Mouse (Mus musculus) embryonic stem cell, embryonic (primary cell): ENCODE data around the gene Syce1.

Source experiments
- CTCF ChIA-PET, 4 experiments: fragments of 300-600 bp in 2 of 4; fragments of 350-600 bp in 2 of 4; sonication (Branson Sonifier 250); formaldehyde crosslinking; loops; one replicate each; lab custom pipeline; 2022; ENCODE audit warnings: inconsistent platforms in 2 of 4; lab: Charles Lee
- POLR2A ChIA-PET, 4 experiments: fragments of 300-600 bp in 2 of 4; fragments of 350-600 bp in 2 of 4; sonication (Branson Sonifier 250); formaldehyde crosslinking; loops; one replicate each; lab custom pipeline; 2022; ENCODE audit warnings: antibody characterized with exemption in 4 of 4, inconsistent platforms in 1 of 4; lab: Charles Lee

Gene Syce1

DNA sequence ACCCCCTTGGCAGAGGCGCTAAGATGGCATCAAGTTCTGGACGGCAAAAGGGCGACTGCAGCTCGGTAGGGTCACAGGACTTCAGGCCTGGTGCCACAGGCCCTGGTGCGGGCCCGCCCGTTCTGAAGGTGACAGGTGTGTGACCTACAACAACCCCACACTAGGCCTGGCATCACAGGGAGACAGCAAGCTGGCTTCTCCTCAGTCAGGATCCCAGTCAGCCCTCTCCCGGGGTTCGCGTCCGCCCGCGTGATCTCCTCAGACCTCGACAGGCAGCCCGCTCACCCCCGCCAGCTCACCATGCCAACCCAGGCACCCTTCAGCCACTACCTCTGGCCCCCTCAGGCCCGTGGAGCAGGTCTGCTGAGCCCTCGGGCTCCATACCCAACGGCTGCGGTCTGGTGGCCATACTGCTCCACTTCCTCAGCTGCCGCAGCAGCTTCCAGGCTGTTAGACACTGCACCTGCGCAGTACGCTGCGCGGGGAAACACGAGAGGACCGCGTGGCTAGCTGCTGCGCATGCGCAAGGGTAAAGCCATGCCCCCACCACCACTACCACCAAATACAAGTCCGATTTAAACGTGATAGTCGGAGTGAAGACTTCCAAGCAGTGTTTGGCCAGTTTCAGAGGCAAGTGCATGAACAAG lies at the start of gene Syce1:
Gene Syce1, minus strand, starts transcription at position 447 of the 647 bp plus-strand sequence.
- ChIA-PET POLR2A (interaction anchor here in 1 of 4 experiments (0.6 to 1.6 kb wide), 3 partner anchors 18 to 1391 kb away, joined by 3 to 4 read pairs (median 3); no protein-coding TSS in a partner anchor), CTCF (interaction anchor here in 3 of 4 experiments (1.1 to 1.7 kb wide), 3 partner anchors 18 kb away, joined by 3 to 6 read pairs (median 4); no protein-coding TSS in a partner anchor)

DNA sequence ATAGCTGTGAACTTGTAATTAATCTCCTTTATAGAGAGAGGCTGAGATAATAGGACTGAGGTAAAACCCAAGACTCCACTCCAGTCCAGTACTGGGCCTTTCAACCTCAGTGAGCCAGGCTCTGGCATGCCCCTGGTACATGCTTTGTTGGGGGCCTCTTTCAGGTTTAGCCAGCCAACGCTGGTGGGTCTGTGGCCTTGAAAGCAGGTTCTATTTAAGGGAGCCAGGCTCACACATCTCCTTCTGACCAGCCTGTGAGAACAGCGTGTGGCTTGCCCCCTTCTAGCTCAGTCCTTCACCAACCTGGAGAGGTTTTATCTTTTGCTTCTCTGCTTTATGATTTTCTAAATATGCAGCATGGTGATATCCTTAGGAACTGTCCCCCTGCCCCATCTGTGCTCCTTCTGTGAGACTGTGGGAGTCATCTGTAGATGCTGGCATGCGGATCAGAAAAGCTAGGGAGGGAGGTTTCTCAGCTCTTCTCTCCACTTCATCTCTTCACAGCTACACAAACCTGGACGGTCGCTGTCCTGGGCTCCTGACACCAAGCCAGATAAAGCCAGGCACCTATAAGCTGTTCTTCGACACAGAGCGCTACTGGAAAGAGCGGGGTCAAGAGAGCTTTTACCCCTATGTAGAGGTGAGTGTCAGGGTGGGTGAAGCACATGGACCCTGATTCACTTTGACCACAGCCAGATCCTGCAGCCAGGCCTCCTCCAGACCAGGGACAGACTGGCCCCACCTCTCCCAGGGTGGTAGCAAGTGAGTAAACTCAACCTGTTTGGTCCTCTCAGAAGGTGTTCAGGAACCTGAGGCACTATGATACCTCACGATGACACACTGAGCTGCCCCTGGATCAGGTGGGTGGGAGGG lies 48.8 kb upstream of the Syce1 start:
- ChIA-PET POLR2A (interaction anchor here in 3 of 4 experiments (0.5 to 2.7 kb wide), 8 partner anchors 9 to 120 kb away, joined by 3 to 16 read pairs (median 4); partner anchors contain the start of genes Gm45785 (in 1 of the 3), Psmd13 (in 1 of the 3), Ric8a (in 1 of the 3) and Sirt3 (in 1 of the 3)), CTCF (interaction anchor here in 3 of 4 experiments (0.7 to 2.1 kb wide), 5 partner anchors 8 to 67 kb away, joined by 3 to 13 read pairs (median 9); partner anchors contain the start of genes Scgb1c1 (in 2 of the 3) and Zfp941 (in 1 of the 3))

DNA sequence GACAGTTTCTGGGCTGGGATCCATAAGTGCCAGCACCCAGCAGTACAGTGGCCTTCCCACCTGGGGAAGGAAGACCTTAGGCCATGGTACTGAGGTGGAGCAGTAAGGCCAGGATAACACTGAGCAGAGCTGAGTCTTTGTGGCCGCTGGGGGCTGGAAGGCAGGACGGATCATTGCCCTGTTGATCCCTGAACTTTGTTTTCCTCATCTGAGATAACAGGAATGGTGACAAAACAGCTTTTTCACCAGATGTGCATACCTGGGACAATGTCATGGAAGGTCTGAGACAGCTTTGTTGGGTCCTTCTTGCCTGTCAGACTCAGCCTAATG lies 48.1 kb upstream of the Syce1 start:
- CTCF ChIA-PET: interaction anchor here (0.6 to 2.1 kb wide), 9 partner anchors 9 to 691 kb away, joined by 3 to 13 read pairs (median 5); partner anchors contain the start of gene Scgb1c1 (in 2 of the 4)
- POLR2A ChIA-PET: interaction anchor here in 3 of 4 experiments (0.5 to 2.7 kb wide), 18 partner anchors 9 to 735 kb away, joined by 3 to 16 read pairs (median 3); partner anchors contain the start of genes Zfp941 (in 3 of the 3), Echs1 (in 1 of the 3), Gm45785 (in 1 of the 3) and Psmd13 (in 1 of the 3)

DNA sequence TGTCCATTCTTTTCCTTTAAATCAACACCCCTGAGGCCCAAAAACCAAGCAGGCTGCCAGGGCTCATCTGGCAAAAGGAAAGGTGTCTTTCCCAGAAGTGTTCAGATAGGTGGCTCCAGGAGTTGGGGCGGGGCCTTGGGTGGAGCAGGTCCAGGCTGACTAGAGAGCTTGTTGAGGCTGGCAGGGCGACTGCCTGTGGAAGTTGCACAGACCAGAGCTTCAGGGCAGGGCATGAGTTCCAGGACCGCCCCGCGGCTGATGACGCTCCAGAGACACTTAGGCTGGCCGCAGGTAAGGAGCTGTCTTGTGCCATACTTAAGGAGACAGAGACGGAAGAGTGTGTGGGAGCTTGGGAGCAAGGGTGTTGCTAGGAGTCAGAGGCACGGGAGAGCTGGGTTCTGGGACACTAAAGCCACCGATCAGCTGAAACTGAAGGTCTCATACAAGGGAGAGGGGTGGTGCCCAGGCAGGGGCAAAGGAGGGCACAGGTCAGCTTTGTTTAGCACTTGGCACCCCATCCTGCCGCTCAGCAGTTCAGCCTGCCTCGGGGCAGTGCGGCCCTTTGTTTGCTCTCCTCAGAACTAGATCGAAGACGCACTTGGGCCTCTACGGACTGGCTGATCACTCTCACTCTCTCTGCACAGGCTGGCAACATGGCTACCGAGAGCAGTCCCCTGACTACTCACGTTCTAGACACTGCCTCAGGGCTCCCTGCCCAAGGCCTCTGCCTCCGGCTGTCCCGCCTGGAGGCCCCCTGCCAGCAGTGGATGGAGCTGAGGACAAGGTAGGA lies 47.5 kb upstream of the Syce1 start, which contains the start of gene Urah:
Gene Urah, plus strand, starts transcription at position 51 of the 790 bp plus-strand sequence.
- ChIA-PET CTCF (interaction anchor here (0.6 to 2.1 kb wide), 12 partner anchors 10 to 690 kb away, joined by 3 to 13 read pairs (median 4); partner anchors contain the start of genes Scgb1c1 (in 3 of the 4) and Zfp941 (in 1 of the 4)), POLR2A (interaction anchor here (0.5 to 2.7 kb wide), 19 partner anchors 8 to 748 kb away, joined by 3 to 16 read pairs (median 3); partner anchors contain the start of genes Zfp941 (in 3 of the 4), Echs1 (in 1 of the 4), Gm45785 (in 1 of the 4) and Rassf7 (in 1 of the 4))

DNA sequence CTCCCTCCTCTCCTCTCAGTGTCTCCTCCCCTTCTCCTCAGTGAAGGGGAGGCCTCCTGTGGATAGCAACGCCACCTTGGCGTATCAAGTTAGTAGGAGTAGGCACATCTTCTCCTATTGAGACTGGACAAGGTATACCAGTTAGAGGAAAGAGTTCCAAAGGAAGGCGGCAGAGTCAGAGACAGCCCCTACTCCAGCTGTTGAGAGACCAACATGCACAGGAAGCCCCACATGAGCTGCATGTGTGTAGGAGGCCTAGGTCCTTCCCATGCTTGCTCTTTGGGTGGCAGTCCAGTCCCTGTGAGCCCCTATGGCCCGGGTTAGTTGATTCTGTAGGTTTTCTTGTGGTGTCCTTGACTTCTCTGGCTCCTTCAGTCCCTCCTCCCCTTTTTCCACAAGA lies 45.7 kb upstream of the Syce1 start:
- ChIA-PET CTCF (interaction anchor here in 1 of 4 experiments (0.6 to 0.7 kb wide), 2 partner anchors 770 to 1826 kb away, joined by 3 to 5 read pairs; no protein-coding TSS in a partner anchor), POLR2A (interaction anchor here in 1 of 4 experiments (0.8 kb wide), 1 partner anchor 12 kb away, joined by 3 read pairs; no protein-coding TSS in a partner anchor)

DNA sequence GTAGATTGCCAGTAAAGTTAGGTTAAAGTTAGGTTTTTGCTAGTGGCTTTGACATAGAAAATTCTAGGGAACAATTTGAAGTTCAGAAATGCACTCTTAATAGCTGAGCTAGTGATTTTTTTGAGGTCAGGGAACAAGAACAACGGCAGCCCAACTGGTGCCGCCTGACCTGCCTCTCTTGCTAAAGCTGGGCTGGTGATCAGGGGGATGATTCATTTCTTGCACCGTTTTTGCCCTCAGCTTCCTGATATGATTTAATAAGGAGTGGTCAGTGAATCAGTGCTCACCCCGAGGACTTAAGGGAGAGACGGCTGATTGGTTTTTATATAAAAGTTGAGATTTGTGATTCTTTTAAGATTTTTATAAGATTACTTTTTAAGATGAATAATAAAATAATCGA lies 43.8 kb upstream of the Syce1 start:
- CTCF ChIA-PET: interaction anchor here in 2 of 4 experiments (0.6 to 1.0 kb wide), 2 partner anchors 9 to 643 kb away, joined by 3 read pairs; no protein-coding TSS in a partner anchor

DNA sequence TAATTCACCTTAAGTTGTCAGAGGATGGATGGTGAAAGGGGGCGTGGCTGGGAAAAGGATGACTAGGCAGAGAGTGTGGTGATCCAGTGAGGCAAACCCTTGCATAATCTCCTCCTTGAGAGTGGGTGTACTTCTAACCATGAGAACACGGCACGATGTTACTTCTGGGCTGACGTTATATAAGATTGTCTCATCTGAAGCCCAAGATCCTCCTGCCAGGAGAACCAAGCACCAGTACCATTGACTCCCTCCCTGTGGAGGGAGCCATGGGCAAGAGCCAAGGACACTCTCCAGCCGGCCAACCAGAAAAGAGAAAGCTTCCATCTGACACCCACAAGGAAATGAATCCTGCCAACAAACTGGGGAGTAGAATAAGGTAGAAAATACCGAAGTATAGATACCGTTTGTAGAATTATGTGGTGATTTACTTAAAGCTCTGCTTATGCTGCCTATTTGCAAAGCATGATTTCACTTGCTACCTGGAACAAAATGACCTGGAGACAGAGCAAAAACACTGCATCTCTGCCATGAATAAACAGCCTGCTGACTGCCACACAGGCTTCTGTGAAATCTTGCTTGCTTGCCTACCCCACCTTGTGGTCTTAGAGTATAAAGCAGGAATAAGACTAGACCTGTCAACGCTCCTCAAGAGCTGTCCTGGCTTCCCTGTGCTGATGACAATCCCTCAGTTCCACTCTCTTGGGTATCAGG lies 40.7 kb upstream of the Syce1 start:
- POLR2A ChIA-PET: interaction anchor here in 2 of 4 experiments (0.8 to 1.2 kb wide), 3 partner anchors 8 to 28 kb away, joined by 3 to 5 read pairs (median 4); partner anchors contain the start of gene Gm45785 (in 1 of the 2)

More for the DNA sequence above, 43.8 kb upstream of the Syce1 start:
- POLR2A ChIA-PET: interaction anchor here in 2 of 4 experiments (0.6 to 2.4 kb wide), 5 partner anchors 9 to 142 kb away, joined by 3 to 9 read pairs (median 3); partner anchors contain the start of gene Zfp941 (in 2 of the 2)

DNA sequence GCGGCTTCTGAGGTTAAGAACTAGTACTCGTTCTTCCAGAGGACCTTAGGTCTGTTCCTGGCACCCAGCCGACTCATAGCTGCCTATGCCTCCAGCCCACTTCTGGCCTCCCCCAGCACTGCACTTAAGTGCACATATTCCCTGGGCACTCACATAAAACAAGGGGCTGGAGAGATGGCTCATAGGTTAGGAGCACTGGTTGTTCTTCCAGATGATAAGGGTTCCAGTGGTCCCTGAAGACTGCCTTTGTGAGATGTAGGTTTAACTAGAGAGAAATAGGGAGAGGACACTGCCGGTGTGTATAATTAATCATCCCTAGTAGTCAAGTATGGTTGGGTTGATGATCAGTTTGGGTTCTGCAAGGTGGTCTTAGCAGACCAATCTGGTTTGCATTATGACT lies 35.1 kb upstream of the Syce1 start:
- ChIA-PET POLR2A (interaction anchor here in 2 of 4 experiments (0.8 to 2.7 kb wide), 6 partner anchors 10 to 226 kb away, joined by 3 to 16 read pairs (median 8); partner anchors contain the start of genes Gm45785 (in 1 of the 2), Ric8a (in 1 of the 2) and Urah (in 1 of the 2)), CTCF (interaction anchor here in 1 of 4 experiments (0.7 kb wide), 1 partner anchor 14 kb away, joined by 3 read pairs; no protein-coding TSS in a partner anchor)

More for the DNA sequence above, 40.7 kb upstream of the Syce1 start:
- CTCF ChIA-PET: interaction anchor here (0.5 to 1.9 kb wide), 16 partner anchors 11 to 745 kb away, joined by 3 to 9 read pairs (median 3); partner anchors contain the start of genes Mtg1 (in 1 of the 4) and Odf3 (in 1 of the 4)

DNA sequence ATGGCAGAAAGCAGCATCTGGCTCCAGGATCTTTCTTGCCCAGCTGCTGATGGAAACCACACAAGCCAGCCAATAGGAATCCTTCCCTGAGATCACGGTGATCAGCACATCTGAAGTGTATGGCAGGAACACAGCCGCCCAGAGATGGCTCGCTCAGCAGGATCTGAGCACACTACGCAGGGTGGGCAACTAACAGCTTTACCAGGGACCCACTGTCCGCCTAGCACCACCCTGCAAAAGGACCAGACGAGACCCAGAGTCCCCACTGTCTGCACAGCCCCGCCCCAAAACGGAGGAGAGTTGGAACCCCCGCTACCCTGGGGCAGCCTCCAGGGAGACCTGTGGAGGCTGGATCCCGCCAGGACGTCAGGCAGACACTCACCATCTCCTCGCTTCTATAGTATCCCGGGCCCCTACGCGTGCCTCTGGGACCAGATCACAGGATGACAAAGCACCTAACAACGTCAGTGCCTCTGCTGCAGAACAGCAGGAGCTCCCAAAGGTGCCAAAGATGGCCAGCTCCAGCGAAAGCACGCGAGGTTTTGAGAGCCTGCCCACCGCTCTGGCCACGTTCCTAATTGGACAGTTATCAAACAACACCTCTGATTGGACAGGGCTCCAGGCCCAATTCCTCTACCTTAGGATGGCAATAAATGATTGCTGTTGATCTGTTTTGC lies 34.1 kb upstream of the Syce1 start, which contains the start of gene Zfp941:
Gene Zfp941, minus strand, starts transcription at position 526 of the 677 bp plus-strand sequence.
- POLR2A ChIA-PET: interaction anchor here in 3 of 4 experiments (0.5 to 2.7 kb wide), 63 partner anchors 9 to 1080 kb away, joined by 3 to 16 read pairs (median 3); partner anchors contain the start of genes Gm45785 (in 3 of the 3), Urah (in 3 of the 3), Echs1 (in 2 of the 3) and Paox (in 2 of the 3)

DNA sequence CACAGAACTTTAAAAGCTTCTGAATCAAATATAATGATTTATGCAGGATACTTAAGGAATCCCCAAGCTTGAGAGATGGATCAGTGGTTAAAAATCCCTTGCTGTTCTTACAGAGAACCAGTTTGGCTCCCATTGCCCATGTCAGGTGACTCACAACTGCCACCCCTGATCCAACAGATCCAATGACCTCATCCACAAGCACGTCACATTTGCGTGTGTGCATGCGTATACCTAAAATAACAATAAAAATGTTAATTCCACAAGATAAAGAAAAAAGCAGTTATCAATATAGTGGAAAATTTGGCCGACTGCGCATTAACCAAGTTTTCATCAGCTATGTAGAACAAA lies 33.6 kb upstream of the Syce1 start:
- ChIA-PET POLR2A (interaction anchor here in 3 of 4 experiments (0.5 to 2.7 kb wide), 55 partner anchors 9 to 1081 kb away, joined by 3 to 16 read pairs (median 4); partner anchors contain the start of genes Gm45785 (in 3 of the 3), Echs1 (in 2 of the 3), Paox (in 2 of the 3) and Ric8a (in 2 of the 3)), CTCF (interaction anchor here (0.6 to 2.1 kb wide), 9 partner anchors 15 to 1280 kb away, joined by 3 to 12 read pairs (median 6); partner anchors contain the start of gene Ptdss2 (in 1 of the 4))

More for the DNA sequence above, 34.1 kb upstream of the Syce1 start, which contains the start of gene Zfp941:
- CTCF ChIA-PET: interaction anchor here (0.6 to 2.1 kb wide), 11 partner anchors 13 to 1281 kb away, joined by 3 to 12 read pairs (median 6); partner anchors contain the start of genes Ptdss2 (in 1 of the 4) and Urah (in 1 of the 4)

DNA sequence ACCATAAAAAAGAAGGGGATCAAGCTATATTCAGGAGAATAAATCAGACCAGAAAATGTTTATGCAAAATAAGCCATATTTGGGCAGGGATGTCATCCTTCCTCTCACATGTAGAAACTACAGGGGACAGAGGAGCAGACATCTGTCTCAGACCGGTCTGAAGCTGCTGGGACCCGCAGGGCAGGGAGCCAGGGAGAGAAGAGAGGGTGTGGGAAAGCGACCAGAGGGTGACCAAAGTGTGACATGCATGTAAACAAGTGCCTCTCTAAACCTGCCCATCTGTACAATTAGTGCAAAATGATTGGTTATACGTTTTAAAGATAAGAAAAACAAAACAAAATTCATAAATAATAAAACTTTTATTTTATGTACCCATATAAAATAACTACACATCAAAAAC lies 32.5 kb upstream of the Syce1 start:
- CTCF ChIA-PET: interaction anchor here in 3 of 4 experiments (0.6 to 2.1 kb wide), 3 partner anchors 10 to 625 kb away, joined by 3 to 8 read pairs (median 6); no protein-coding TSS in a partner anchor
- POLR2A ChIA-PET: interaction anchor here in 1 of 4 experiments (1.1 to 1.7 kb wide), 5 partner anchors 9 to 334 kb away, joined by 3 to 4 read pairs (median 4); no protein-coding TSS in a partner anchor

DNA sequence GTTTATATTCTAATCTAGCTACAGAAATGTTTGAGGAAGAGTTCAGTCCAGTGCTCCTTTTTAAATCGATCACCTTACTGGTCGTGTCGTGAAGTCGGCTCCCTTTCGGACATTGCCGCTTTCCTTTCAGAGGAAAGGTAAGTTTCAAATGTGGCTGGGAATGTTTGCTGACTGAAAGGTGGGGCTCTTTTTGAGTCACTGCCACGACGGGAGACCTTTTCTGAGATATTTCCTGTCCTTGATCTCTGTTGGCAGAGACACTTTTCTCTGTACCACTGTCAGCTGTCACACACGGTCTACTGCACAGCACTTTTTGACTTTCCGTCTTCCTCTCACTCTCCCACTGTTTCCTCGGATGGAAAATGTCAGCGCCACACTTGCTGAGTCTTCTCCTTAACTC lies 25.2 kb upstream of the Syce1 start:
- ChIA-PET POLR2A (interaction anchor here in 2 of 4 experiments (0.7 to 1.3 kb wide), 5 partner anchors 8 to 44 kb away, joined by 3 to 7 read pairs (median 3); partner anchors contain the start of genes Bet1l (in 1 of the 2), Gm45785 (in 1 of the 2), Ric8a (in 1 of the 2) and Zfp941 (in 1 of the 2)), CTCF (interaction anchor here in 1 of 4 experiments (0.9 kb wide), 1 partner anchor 14 kb away, joined by 3 read pairs; no protein-coding TSS in a partner anchor)

DNA sequence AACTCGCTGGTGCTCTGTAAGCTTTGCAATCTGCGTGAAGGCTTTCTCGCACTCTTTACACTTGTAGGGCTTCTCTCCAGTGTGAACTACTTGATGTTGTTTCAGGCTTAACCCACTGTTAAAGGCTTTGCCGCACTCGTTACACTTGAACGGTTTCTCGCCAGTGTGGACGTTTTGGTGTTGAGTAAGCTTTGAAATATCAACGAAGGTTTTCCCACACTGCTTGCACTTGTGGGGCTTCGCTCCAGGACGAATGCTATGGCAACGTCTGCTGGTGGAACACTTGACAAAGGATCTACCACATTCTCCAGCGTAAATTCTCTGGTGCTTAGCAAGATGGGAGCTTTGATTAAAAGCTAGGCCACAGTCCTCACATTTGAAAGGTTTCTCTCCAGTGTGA lies 24.1 kb upstream of the Syce1 start:
- POLR2A ChIA-PET: interaction anchor here in 2 of 4 experiments (0.9 to 1.5 kb wide), 4 partner anchors 8 to 29 kb away, joined by 3 to 4 read pairs (median 3); partner anchors contain the start of gene Syce1 (in 1 of the 2)
- CTCF ChIA-PET: interaction anchor here in 1 of 4 experiments (1.1 to 1.2 kb wide), 2 partner anchors 13 to 14 kb away, joined by 3 to 8 read pairs; no protein-coding TSS in a partner anchor

DNA sequence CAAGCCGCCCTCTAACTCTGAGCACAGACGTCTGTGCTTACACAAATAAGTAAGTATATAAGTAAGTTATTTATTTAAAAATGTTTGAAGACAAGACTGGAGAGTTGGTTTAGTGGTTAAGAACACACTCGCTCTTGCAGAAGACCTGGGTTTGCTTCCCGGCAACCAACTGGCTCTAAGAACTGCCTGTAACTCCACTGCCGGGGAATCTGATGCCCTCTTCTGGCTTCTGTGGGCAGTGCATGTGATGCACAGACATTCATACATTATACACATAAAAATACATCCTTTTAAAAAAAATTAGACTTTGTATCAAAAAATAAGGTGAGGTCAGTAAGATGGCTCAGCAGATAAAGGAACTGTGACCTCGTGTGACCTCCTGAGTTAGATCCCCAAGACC lies 22.8 kb upstream of the Syce1 start:
- CTCF ChIA-PET: interaction anchor here in 1 of 4 experiments (0.7 to 0.9 kb wide), 3 partner anchors 9 to 622 kb away, joined by 3 to 4 read pairs (median 3); no protein-coding TSS in a partner anchor
- POLR2A ChIA-PET: interaction anchor here in 1 of 4 experiments (0.6 kb wide), 1 partner anchor 626 kb away, joined by 3 read pairs; no protein-coding TSS in a partner anchor
